Mouse (Mus musculus): ENCODE data around the gene Ep300.

DNA sequence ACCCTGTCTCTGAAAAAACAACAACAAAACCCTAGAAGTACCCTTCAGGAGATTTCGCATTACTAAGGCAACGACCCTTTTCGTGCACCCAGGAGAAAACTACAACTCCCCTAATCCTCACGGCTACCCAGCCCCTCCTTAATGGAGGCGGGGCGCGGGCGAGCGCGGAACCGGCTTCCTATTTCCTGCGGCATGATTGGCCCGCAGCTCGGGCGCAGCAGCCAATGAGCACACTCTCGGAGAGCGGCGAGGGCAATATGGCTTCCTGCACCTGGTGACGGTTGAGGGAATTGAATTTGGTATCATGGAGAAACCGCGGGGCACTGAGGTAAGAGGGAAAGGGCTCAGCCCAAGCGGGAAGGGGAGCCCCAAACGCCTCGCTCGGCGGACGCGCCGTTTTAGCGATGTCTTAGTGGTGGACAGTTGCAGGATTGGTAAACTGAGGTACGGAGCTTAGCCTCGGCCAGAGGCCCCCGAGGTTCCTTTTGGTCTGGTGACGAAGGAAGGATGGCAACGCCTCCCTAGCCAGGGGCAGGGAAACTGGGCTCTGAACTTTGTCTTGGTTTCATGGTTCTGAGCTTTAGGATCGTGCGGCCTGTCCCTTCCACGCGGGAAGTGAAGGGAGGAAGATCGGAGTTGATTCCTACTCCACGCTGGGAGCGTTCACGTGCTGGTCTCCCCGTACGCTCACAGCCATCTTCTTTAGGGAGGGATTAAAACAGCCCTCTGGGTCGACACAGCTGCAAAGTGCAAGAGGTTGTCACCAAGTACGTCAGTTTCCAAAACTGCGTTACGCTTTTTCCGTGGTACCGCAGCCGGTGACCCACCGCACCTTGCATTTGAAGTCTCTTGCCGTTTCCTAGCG lies 78.8 kb downstream of the Ep300 start, which contains the start of gene L3mbtl2:
- TF ChIP-seq CTCF (IDR thresholded peaks at IDR 0.05; ENCODE audit: low read depth) (peak; percentile 58), EP300 (IDR thresholded peaks at IDR 0.05; ENCODE audit: low read depth) (no peak)

Data from liver, embryonic 14.5 days (tissue).